Mouse (Mus musculus): ENCODE results near the gene Bub1.

- no peak for TF ChIP-seq CTCF (IDR thresholded peaks at IDR 0.05; ENCODE audit: low read depth, low read length)
- no peak for TF ChIP-seq POLR2A (IDR thresholded peaks at IDR 0.05; ENCODE audit: extremely low read depth, insufficient read depth, low read length)
Observed at GRCm38 (mm10) chr2:127774578-127774941, 57.1 kb downstream of the Bub1 start.
